24 mouse cellular contexts compared by ENCODE assay signal in genomic region chr4:64432097-64432496, GRCm38 (mm10).
"Had no signal": no experiment of that assay in that cellular context is flagged by ENCODE, and none has a peak within 500 bp of the region (broad histone marks: within the 10 kb centered on the region; RNA-seq: fewer than 3 reads in every experiment).

No protein-coding gene starts in this region.

- ATAC-seq: hindbrain, postnatal 0 days; intestine, embryonic 16.5 days had no signal

- H3K27me3 ChIP-seq: heart, embryonic 12.5 days; hindbrain, embryonic 13.5 days; hindbrain, embryonic 15.5 days; limb, embryonic 12.5 days; liver, embryonic 13.5 days; liver, embryonic 15.5 days had no signal

- H3K9me3 ChIP-seq: heart, embryonic 10.5 days; heart, embryonic 12.5 days; hindbrain, embryonic 13.5 days; hindbrain, embryonic 15.5 days; limb, embryonic 10.5 days; limb, embryonic 12.5 days; liver, embryonic 13.5 days; liver, embryonic 15.5 days had no signal

- H3K4me1 ChIP-seq: heart, embryonic 10.5 days; heart, embryonic 12.5 days; hindbrain, embryonic 13.5 days; hindbrain, embryonic 15.5 days; limb, embryonic 10.5 days; limb, embryonic 12.5 days; liver, embryonic 13.5 days; liver, embryonic 15.5 days had no signal

- H3K4me3 ChIP-seq: gastrocnemius, adult 2 months; heart, embryonic 10.5 days; heart, embryonic 12.5 days; hindbrain, embryonic 13.5 days; hindbrain, embryonic 15.5 days; layer of hippocampus, adult 2 months; left cerebral cortex, adult 2 months; limb, embryonic 10.5 days; limb, embryonic 12.5 days; liver, embryonic 13.5 days; liver, embryonic 15.5 days had no signal

- H3K36me3 ChIP-seq: heart, embryonic 10.5 days; heart, embryonic 12.5 days; hindbrain, embryonic 13.5 days; hindbrain, embryonic 15.5 days; limb, embryonic 10.5 days; limb, embryonic 12.5 days; liver, embryonic 13.5 days; liver, embryonic 15.5 days had no signal

- H3K9ac ChIP-seq: heart, embryonic 12.5 days; hindbrain, embryonic 13.5 days; hindbrain, embryonic 15.5 days; limb, embryonic 12.5 days; liver, embryonic 13.5 days; liver, embryonic 15.5 days had no signal

- H3K4me2 ChIP-seq: heart, embryonic 12.5 days; hindbrain, embryonic 13.5 days; hindbrain, embryonic 15.5 days; limb, embryonic 12.5 days; liver, embryonic 11.5 days; liver, embryonic 13.5 days; liver, embryonic 15.5 days had no signal

- DNase-seq: gastrocnemius, adult 2 months; gastrocnemius, postnatal 10 days; gastrocnemius, postnatal 25 days; heart, adult 18-20 months; heart, postnatal 10 days; heart, postnatal 36 days; kidney, adult 11 months; kidney, adult 2 months; kidney, postnatal 14 days; kidney, postnatal 36 days; liver; liver, embryonic 13.5 days had no signal

- H3K27ac ChIP-seq: gastrocnemius, adult 2 months; heart, embryonic 10.5 days; hindbrain, embryonic 13.5 days; hindbrain, embryonic 15.5 days; hindbrain, postnatal 0 days; layer of hippocampus, adult 2 months; left cerebral cortex, adult 2 months; limb, embryonic 10.5 days; limb, embryonic 12.5 days; liver, embryonic 13.5 days; liver, embryonic 15.5 days had no signal
